8 mouse cellular contexts compared by ENCODE assay signal in the genomic region with DNA sequence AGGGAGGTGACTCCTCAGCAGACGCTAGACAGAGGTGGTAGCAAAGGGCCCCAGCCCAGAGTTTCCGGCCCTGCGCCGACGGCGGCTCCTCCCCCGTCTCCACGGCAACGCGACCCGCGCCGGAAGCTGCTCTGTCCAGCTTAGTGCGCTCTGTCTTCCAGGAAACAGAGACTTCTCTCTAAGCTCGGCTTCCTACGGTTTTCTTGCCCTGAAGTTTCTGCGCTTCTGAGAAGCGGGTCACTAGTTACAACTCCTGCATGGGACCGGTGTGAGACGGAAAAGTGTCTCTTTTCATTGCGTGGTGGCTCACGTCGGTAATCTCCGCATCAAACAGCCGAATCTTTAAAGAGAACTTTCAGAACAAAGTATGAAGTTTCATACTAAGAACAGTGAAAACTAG. TPM values are rescaled to one million over a fixed set of nuclear protein-coding genes. Genes with fewer than 3 reads are reported as not detected.
DNase-seq lines count a peak whose midpoint lies in the region; ATAC-seq and TF ChIP-seq lines count a peak whose summit lies in the region.

A gene (minus strand): TSS at position 101 of the 400 bp plus-strand sequence.

- no peaks in the 10 kb centered on the region for H3K36me3 ChIP-seq in forebrain, embryonic 15.5 days

- no peak within 1 kb of the TSS for H3K4me3 ChIP-seq in layer of hippocampus, adult 2 months
- no peak within 1 kb of the TSS for H3K4me3 ChIP-seq in forebrain, embryonic 15.5 days

- DNase-seq in layer of hippocampus, adult 2 months (ENCODE audit: low spot score in 2 of 2): no peak
- DNase-seq in layer of hippocampus, adult 11-12 months (ENCODE audit: low spot score): no peak
- DNase-seq in adrenal gland, adult 8-10 months: no peak
- DNase-seq in left cerebral cortex, postnatal 25 days (ENCODE audit: low spot score in 2 of 2): no peak
- no peak for DNase-seq in natural killer cell, adult 2 months (ENCODE audit: low spot score in 2 of 2)
- no peak for DNase-seq in frontal cortex, postnatal 36 days (ENCODE audit: low spot score in 2 of 2)
- no peak for DNase-seq in right cerebral cortex, postnatal 25 days

- intact Hi-C loops in left cerebral cortex, postnatal 25 days (cut with DNase I): no loop called here

- no peaks in the 10 kb centered on the region for H3K9me3 ChIP-seq in forebrain, embryonic 15.5 days

- H3K4me1 ChIP-seq in forebrain, embryonic 15.5 days: no peaks in the 10 kb centered on the region

- no peak for TF ChIP-seq CTCF in layer of hippocampus, adult 2 months (conservative IDR thresholded peaks at IDR 0.05)

- ATAC-seq in forebrain, embryonic 15.5 days (replicated peaks): no peak

- no peak within 1 kb of the TSS for H3K27ac ChIP-seq in layer of hippocampus, adult 2 months
- H3K27ac ChIP-seq in forebrain, embryonic 15.5 days (replicated peaks): no peak within 1 kb of the TSS

- no peaks in the 10 kb centered on the region for H3K27me3 ChIP-seq in forebrain, embryonic 15.5 days

- no peak within 1 kb of the TSS for H3K4me2 ChIP-seq in forebrain, embryonic 15.5 days (replicated peaks)

- no peak within 1 kb of the TSS for H3K9ac ChIP-seq in forebrain, embryonic 15.5 days (replicated peaks)

- 86% methylated on average over 25 of the region's 25 CpGs for WGBS in forebrain, embryonic 15.5 days

RNA-seq across cellular contexts. Expression of the gene that starts here (rescaled TPM):
- total RNA-seq in layer of hippocampus, adult 2 months (2021): 10 to 100 TPM; 74.8 to 78.6 TPM
- total RNA-seq in adrenal gland, adult 8-10 months (2022): 100 to 1,000 TPM in 2 of 4 experiments, 10 to 100 TPM in 2; 71.9 to 122 (median 93.1) TPM
- 16.2 and 16.4 TPM in 2 replicates for polyA plus RNA-seq in forebrain, embryonic 15.5 days (2015; fragmentation: Nextera tagmentation; extraction: Ambion mirVana)
- total RNA-seq in left cerebral cortex, postnatal 25 days (2021): 10 to 100 TPM; 48.2 to 69.5 TPM
